Mouse (Mus musculus) kidney, adult 2 months (tissue): ENCODE data around the gene Abr.

Experiments
- CTCF ChIP-seq: fragments of 200-500 bp; conservative IDR thresholded peaks from 2 replicates; pipeline ENCODE4 v1.5.1; 2011; ENCODE audit warnings: low read depth, mild to moderate bottlenecking, control low read depth, low read length, moderate library complexity, mixed read lengths; ENCODE audit not compliant: insufficient read depth, insufficient read length
- POLR2A ChIP-seq: fragments of 200-500 bp; IDR thresholded peaks from one replicate; pipeline ENCODE4 v1.6.1; 2011; ENCODE audit warnings: low read depth, low read length, control low read depth

- TF ChIP-seq POLR2A (no peak), CTCF (no peak)
Observed at GRCm38 (mm10) chr11:76398798-76399586, 223.1 kb downstream of the Abr start, which contains the start of gene Nxn.
